Mouse (Mus musculus) WW6 (cell line): Measurements from ENCODE around the gene Cdh8.

Experiments used
- DNase-seq: peaks from one replicate; pipeline ENCODE4 v3.0.0-alpha.2; 2013; ENCODE audit warnings: low read depth, low spot score

Cdh8 gene

DNA sequence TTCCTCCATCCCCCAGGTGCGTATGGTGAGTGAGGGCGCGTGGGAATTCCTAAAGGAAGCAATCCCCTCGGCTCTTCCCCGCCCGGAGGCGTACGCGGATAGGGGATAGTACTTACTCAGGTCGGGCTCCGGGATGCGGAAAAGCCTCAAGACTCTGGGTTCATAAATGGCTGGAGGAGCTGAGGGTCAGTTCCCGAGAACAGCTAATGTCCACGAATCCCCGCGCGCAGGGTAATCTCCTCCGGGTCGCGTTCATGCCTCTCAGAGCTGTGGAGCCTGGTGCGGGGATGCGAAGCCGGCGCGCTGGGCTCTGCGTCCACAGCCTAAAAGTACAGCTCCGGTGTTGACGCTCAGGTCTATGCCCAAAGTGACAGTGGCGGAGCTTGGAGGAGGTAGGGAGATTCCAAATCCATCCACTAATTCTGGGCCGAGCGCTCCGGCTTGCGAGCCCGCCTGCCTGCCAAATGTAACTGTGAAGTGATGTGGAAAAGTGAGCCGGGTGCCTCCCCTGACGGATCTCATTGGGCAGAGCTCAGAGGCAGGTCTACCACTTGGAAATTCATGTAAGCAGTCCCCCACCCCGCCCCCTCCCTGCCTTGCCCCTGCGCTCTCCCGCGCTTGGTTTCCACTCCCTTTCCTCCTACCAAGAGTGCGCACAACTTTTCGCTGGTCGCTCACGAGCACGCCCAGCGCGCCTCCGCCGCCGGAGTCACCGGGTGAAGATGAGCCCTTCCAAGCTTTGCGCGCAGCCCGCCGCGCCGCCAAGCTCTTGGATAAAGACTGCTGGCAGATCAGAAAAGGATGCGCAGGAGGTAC lies at the start of gene Cdh8:
TSS of gene Cdh8 (minus strand) at position 506 of the 816 bp plus-strand sequence.
- peak; percentile 59 for DNase-seq

- DNase-seq, result no peak
These were observed 30.2 kb upstream of the Cdh8 start for GRCm38 (mm10) chr8:99446506-99446905.

DNA sequence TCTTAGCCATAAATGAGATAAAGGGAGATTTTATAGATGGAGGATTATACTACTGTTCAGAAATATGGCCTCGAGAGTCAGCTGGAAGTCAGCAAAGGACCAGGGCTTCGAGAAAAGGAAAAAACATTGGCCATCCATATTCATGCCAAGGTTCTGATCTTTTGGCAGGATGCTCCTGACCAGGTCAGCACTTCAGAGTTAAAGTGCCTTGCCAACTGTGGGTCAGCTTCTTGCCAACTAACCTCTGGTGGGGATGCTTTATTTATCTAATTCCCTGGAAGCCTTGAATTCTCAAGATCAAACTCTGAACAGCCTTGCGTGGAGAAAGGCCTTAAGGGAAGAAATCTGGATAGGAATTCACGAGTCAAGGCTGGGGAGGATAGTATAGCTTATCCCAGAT lies 9.6 kb upstream of the Cdh8 start:
- no peak for DNase-seq

DNA sequence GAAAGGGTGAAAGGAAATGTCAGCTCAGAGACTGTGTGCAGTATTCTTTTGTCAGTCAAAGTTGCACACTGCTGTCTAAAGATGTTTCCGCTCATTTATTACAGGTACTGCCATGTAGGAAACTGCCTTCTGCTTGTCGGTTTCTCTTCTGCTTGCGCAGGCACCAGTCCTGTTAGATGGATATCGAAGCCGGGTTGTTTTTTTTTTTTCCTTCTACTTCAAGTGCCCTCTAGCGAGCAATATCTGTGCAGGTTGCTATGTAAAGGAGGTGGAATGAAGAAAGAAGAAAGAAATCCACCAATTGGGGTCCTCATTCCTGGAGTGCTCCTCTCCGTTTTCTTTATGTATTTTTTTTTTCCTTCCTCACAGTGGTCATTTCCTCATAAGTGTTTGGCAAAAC lies 5.2 kb upstream of the Cdh8 start:
- DNase-seq, result no peak

DNA sequence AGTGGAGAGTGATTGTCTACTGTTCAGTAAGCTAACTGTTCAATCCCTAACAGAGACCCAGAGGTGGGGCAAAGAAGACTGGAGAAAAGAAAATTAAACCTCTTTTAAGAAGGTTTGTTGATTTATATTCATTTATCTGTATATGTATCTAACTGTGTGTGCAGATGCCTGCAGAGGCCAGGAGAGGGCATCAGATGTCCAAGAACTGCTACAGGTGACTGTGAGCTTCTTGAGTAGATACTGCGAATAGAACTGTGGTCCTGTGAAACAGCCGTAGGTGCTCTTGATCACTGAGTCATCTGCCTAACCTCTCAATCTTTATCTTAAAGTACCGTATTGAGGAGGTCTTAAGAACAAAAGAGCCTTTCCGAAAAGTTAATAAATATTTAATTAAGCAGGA lies 3.5 kb upstream of the Cdh8 start:
- no peak for DNase-seq

DNA sequence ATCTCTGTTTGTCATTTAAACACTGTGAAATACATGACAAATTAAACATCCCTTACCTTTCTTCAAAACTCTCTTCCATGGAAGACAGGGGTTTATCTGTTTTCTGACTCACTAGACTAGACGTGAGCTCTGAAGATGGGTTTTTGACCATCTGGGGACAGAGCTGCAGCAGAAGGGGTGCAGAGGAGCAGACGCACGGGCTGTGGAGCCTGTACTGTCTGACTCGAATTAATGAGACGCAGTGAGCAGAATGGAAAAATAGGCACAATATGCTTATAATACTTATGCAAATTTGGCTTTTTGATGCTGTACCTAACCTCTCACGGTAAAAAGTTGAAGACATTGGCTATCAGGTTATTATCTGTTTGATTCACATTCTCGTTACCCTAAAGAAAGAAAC lies 1.2 kb upstream of the Cdh8 start:
- no peak for DNase-seq

GRCm38 (mm10) chr8:99415076-99415965 lies 950 bp downstream of the Cdh8 start:
- no peak for DNase-seq

- no peak for DNase-seq
These were observed 1.8 kb downstream of the Cdh8 start for GRCm38 (mm10) chr8:99414483-99414921.

DNA sequence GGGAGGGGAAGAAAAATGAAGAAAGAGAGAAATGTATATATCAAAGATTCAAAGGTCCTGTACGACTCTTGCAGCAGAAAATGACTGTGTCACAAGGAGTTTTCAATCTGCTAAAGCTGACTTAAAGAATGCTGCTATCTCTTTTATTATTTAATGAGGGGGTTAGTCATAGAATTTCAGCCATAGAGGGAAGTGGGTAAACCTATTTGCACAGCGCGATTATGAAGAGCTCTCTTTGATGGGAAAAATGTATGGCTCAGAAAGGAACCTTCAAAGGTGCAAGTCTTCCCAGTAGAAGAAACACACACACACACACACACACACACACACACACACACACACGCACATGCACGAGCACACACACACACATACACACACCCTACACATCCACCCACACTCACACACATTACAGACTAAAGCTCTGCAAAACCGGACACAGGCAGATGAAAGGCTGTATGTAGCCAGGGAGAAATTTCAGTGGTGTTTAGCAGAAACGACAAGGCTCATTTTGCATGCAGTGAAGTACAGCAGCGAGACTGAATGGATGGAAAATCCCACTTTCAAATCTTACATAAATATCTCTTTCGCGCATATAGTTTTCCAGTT lies 2.3 kb downstream of the Cdh8 start:
- DNase-seq, result no peak

DNA sequence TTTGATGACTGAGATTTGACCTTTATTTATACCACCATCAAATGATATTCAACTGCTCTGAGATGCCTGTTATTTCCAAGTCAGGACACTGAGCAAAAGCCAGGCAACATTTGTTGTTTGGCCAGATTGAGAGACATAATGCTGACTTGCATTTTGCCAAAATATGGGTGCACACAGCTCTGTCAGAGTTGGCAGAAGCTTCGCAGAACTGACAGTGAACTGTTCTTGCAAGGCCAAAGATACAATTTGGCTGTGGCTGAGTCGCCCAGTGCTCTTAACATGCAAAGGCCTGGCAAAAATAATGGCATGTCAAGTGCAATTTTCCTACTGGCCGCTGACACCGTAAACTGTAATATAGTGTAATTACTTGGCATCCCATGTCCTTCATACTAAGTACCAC lies 22.4 kb downstream of the Cdh8 start:
- no peak for DNase-seq

DNA sequence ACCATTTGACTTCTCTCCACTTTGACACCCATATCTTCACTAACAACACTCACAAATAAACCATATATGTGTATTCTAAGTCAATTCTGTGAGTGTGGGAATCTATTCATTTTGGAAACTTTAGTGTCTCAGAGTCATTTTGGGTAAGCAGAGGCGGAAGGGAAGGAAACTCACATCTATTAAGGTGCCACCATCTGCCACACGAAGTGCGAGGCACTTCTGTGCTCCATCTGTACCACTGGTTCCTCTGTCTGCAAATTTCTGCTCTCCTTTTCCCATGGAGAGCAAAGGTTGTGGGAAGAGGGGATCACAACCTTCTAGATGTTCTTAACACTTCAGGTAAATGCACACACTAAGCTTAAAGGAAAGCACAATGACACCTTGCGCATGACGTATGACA lies 46.2 kb downstream of the Cdh8 start:
- no peak for DNase-seq

- no peak for DNase-seq
These were observed 47.1 kb downstream of the Cdh8 start for GRCm38 (mm10) chr8:99369166-99369565.

DNA sequence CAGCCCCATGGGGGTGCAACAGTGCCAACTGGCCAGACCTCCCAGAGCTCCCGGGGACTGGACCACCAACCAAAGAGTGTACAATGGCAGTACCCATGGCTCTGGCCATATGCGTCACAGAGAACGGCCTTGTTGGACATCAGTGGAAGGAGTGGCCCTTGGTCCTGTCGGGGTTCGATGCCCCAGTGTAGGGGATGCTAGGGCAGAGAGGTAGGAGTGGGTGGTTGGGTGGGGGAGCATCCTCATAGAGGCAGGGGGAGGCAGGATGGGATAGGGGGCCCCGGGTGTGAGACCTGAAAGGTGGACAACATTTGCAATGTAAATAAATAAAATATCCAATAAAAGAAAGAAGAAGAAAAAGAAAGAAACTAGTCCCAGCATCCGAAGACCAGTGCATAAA lies 47.8 kb downstream of the Cdh8 start:
- DNase-seq, result no peak

DNA sequence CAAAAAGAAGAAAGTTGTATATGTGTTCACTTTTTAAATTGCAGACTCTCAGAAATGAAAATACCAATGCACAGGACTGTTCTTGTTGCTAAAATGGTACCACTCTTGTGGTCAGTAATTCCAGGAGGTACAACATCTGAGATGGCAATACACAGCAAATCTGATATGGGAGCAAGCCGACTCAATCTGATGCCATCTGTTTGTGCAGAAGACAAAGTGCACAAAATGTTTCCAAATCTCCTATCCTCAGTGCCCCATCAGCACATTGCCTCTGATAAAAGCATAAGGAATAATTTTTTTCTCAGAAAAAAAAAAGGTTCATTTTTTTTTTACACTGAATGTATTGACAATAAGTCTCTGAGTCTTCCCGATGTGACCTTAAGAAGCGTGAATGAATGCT lies 62.3 kb downstream of the Cdh8 start:
- DNase-seq, result no peak

DNA sequence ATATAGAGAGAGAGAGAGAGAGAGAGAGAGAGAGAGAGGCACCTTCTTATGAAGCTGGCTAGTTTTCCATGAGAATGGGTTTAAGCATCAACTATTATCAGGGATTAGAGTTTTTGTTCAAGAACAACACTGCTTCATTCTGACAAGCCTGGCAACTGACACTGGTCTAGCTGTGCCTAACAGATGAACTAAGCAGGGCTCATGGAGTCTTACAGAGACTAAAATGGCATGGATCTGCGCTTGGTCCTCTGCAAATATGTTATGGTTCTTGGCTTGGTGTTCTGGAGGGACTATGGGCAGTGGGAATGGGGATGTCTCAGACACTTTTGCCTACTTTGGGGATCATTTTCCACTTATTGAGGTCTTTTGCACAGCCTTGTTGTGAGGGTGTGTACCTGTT lies 63.0 kb downstream of the Cdh8 start:
- no peak for DNase-seq

DNA sequence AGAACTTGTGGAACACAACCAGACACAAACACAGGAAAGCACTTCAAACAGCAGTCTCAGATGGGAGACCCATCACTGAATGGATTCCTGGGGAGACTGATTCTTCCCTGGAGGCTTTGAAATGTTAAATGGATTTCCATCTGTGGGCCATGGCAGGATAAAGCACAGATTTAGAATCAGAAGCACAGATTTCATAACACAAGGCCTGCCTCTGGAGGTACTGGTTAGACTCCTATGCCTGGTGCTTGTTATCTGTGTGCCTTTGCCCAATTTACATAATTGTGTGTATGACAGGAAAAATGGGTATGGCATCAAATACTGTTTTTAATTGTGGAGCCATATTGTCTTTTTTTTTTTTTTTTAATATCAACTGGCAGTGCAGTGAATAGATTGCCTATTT lies 66.8 kb downstream of the Cdh8 start:
- no peak for DNase-seq

DNA sequence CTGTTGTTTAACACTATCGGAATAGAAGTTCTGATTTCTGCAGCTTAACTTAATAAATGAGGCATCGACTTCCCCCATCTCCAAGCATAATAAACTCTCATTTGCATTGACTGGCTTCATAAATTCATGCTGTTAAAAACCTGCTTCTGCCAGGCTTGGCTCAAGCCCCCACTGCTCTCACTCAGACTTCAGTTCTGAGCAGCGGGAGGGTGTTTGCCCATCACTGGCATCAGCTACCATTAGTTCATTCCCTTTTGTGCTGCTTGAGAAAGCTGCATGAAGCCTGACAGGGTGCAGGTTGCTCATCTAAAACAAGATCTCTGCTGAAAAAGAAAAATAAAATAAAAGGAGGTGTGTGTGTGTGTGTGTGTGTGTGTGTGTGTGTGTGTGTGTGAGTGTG lies 67.7 kb downstream of the Cdh8 start:
- DNase-seq, result no peak

DNA sequence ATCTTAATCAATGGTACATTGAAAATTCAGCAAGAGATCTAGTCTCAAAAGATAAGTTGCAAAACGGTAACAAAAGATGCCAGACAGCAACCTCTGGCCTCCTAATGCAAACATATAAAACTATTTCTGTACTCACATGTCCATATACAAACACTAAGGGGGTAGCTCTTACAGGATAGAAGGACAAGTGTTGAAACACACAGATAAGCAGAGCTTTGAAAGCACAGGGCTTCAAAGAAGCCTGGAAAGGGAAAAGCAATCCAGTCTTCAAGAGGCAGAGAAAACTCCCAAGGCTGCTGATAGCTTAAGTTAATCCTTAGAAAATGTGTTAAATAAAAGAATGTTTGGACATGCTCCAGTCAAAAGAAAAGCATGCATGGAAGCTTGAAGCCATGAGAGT lies 77.0 kb downstream of the Cdh8 start:
- DNase-seq, result no peak

DNA sequence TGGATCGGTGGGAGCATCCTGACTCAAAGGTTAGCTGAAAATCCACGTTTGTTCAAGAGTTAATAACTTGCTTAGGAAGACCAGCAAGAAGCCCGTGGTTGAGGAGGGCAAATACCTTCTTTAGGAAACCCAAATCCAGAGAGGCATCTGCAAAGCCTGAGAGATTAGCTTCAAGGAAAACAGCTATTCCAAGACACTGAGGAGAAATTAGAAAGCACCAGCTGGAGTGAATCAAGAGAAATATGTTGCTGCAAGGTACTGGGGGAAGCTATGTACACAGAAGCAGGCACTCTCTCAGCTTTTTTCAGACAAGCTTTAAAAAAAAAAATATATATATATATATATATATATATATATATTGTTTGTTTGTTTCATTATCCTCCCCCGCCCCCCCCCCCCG lies 88.7 kb downstream of the Cdh8 start:
- no peak for DNase-seq

DNA sequence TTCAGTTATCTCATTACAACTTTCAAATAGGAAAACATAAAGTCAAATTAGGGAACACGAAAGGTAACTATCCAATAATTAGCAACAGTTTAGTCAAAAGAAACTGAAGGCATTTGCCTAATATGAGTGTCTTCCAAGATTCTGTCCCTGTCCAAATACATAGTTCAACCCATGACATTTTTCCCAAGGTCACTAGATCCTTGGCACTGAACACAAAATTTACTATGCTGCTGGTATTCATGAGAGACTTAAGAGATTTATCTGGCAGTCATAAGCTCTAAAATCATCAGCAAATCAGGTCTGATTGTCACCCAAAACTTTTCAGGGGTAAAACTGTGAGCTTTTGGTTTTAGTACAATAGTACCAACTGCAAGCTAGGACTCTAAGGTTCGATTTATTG lies 101.7 kb downstream of the Cdh8 start:
- DNase-seq, result no peak

- DNase-seq, result no peak
These were observed 112.1 kb downstream of the Cdh8 start for GRCm38 (mm10) chr8:99304184-99304583.

DNA sequence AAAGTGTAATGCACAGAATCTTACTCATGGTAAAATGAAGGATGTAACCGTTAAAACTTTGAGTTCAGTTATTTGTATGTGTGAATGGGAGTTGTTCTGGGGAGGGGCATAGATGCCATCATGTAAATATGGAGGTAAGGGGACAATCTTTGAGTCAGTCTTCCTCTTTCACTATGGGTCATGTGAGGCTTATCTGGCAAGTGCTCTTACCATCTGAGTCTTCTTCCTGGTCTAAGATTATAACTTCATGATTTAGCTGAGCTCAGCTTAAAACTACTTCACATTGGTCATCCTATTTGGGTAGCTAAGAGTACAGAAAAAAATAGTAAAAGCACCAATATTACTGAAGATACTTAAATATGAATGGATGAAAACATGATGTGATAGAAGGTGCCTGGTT lies 126.1 kb downstream of the Cdh8 start:
- no peak for DNase-seq
